In the genomic region with DNA sequence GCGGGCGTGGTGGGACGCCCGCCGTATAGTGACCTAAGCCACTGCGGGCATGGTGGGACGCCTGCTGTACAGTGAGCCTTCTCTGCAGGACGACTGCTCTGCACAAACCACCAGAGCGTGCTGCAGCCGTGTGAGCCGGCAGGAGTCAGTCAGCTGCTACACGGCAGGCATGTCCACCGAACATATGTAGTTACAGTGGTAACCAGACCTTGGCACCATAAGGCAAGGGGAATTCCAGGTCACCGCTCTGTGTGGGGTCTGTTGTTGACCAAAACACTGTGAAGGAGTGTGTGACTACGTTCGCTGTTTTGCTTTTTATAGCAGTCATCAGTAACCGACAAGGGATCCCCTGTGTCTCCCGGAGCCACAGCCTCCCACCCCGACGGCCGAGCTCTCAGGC, we compare ENCODE assay signal across 8 mouse cellular contexts. TPM values are rescaled to one million over a fixed set of nuclear protein-coding genes. Genes with fewer than 3 reads are reported as not detected.
"Had no signal": no experiment of that assay in that cellular context is flagged by ENCODE, and none has a peak within 500 bp of the region (broad histone marks: within the 10 kb centered on the region; RNA-seq: fewer than 3 reads in every experiment).

No protein-coding gene starts in this region.

- ATAC-seq: liver, embryonic 12.5 days; midbrain, embryonic 15.5 days had no signal

- DNase-seq: kidney, postnatal 10 days; kidney, postnatal 4 days; lung, embryonic 14.5 days; lung, postnatal 10 days; lung, postnatal 4 days had no signal

RNA-seq across cellular contexts. Expression of a gene that starts 53.6 kb away (rescaled TPM):
- total RNA-seq: monocyte, adult 5-6 weeks had no signal
